Mouse (Mus musculus) neural tube, embryonic 15.5 days (tissue): ENCODE results near the gene Smpdl3a. TPM values are rescaled to one million over a fixed set of nuclear protein-coding genes. Genes with fewer than 3 reads are reported as not detected.

ENCODE experiments used
- ATAC-seq: fragments of 200-750 bp; cut with Nextera tagmentation; 2 replicates; pipeline ENCODE4 v1.8.0; 2017; ENCODE audit warnings: mild to moderate bottlenecking, moderate TSS enrichment, moderate library complexity; ENCODE audit not compliant: low FRiP score
- H3K27ac ChIP-seq: fragments of 300-500 bp; sonication (generic); replicated peaks from 2 replicates; pipeline ENCODE4 v1.5.1; 2015; ENCODE audit warnings: mild to moderate bottlenecking, inconsistent platforms
- H3K27me3 ChIP-seq: fragments of 300-500 bp; sonication (generic); replicated peaks from 2 replicates; pipeline ENCODE4 v1.6.1; 2015; ENCODE audit warnings: inconsistent platforms
- H3K36me3 ChIP-seq: fragments of 300-500 bp; sonication (generic); 2 replicates; pipeline ENCODE4 v1.6.1; 2015; ENCODE audit warnings: inconsistent platforms
- H3K4me1 ChIP-seq: fragments of 300-500 bp; sonication (generic); 2 replicates; pipeline ENCODE4 v1.6.1; 2015; ENCODE audit warnings: inconsistent platforms
- H3K4me2 ChIP-seq: fragments of 300-500 bp; sonication (generic); 2 replicates; pipeline ENCODE4 v1.6.1; 2015; ENCODE audit warnings: inconsistent platforms, mild to moderate bottlenecking, moderate library complexity
- H3K4me3 ChIP-seq: fragments of 300-500 bp; sonication (generic); replicated peaks from 2 replicates; pipeline ENCODE4 v1.5.1; 2015; ENCODE audit warnings: mild to moderate bottlenecking, inconsistent platforms
- H3K9ac ChIP-seq: fragments of 300-500 bp; sonication (generic); replicated peaks from 2 replicates; pipeline ENCODE4 v1.6.1; 2015; ENCODE audit warnings: mild to moderate bottlenecking, inconsistent platforms
- H3K9me3 ChIP-seq: fragments of 300-500 bp; sonication (generic); replicated peaks from 2 replicates; pipeline ENCODE4 v1.6.1; 2016; ENCODE audit warnings: inconsistent platforms
- WGBS: fragments of 180-500 bp; shearing (Covaris S2); methylation state at CpG from one replicate; pipeline ENCODE4 v1.1.7; 2015; ENCODE audit warnings: mixed read lengths; 5-methylcytosine and 5-hydroxymethylcytosine counted together
- polyA plus RNA-seq: library from polyadenylated mRNA; unstranded; fragments of >200 nt; fragmentation: Nextera tagmentation; extraction: Ambion mirVana; gene quantifications from 2 replicates; pipeline ENCODE4 v1.2.1, GENCODE M21; 2015

The Smpdl3a gene
- polyA plus RNA-seq, 1 experiment from 2014 or later, result 37.3 TPM

DNA sequence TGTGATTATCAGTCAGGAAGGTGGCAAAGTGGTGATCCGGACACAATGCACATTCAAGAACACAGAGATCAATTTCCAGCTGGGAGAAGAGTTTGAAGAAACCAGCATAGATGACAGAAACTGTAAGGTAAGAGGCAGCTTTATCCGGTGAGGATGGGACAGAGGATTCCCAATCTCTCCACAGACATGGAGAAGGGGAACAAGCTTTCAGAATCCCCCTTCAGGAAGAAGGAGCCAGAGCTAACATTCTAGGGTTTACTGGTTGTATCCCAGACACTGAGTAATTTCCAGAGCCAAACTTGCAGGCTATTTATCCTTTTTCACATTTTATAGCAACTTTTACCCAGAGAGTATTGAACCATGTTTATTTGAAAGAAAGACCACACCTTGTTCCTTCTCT lies 8.6 kb upstream of the Smpdl3a start:
- Histone ChIP-seq H3K27me3 (no peaks in the 10 kb centered on the region), H3K9me3 (no peaks in the 10 kb centered on the region), H3K4me3 (peak overlapping the region; percentile 37), H3K4me2 (peak overlapping the region; percentile 53), H3K9ac (peak overlapping the region; percentile 45), H3K27ac (peak overlapping the region; percentile 84), H3K36me3 (no peaks in the 10 kb centered on the region), H3K4me1 (peaks cover 22% of the 10 kb centered on the region; the same call in 1 of the 2 replicates)
- no peak for ATAC-seq
- 21% methylated on average over 2 of the region's 2 CpGs for WGBS

DNA sequence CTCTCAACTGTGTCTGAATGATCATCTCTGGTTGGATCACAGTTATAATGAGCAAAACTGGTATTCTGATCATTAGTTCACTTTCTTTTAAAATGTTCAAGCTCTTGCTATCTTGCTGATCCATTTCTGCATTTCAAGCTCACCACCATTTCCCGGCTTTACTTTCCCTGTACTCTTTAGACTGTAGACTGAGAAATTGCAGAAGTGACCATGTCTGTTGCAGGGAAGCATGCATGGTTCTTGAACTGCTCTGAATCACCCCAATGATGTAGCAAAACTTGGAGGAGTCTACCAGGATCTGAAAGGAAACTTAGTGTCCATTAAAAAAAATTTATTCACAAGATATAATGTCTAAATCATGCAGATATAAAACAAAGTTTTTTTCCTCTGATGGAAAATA lies 1.2 kb upstream of the Smpdl3a start:
- Histone ChIP-seq H3K27me3 (no peaks in the 10 kb centered on the region), H3K27ac (no peak overlapping the region), H3K4me2 (no peak overlapping the region), H3K4me3 (no peak overlapping the region), H3K36me3 (no peaks in the 10 kb centered on the region), H3K9me3 (no peaks in the 10 kb centered on the region), H3K4me1 (peaks cover 18% of the 10 kb centered on the region), H3K9ac (no peak overlapping the region)
- 94% methylated on average over 1 of the region's 1 CpGs for WGBS
- no peak for ATAC-seq

DNA sequence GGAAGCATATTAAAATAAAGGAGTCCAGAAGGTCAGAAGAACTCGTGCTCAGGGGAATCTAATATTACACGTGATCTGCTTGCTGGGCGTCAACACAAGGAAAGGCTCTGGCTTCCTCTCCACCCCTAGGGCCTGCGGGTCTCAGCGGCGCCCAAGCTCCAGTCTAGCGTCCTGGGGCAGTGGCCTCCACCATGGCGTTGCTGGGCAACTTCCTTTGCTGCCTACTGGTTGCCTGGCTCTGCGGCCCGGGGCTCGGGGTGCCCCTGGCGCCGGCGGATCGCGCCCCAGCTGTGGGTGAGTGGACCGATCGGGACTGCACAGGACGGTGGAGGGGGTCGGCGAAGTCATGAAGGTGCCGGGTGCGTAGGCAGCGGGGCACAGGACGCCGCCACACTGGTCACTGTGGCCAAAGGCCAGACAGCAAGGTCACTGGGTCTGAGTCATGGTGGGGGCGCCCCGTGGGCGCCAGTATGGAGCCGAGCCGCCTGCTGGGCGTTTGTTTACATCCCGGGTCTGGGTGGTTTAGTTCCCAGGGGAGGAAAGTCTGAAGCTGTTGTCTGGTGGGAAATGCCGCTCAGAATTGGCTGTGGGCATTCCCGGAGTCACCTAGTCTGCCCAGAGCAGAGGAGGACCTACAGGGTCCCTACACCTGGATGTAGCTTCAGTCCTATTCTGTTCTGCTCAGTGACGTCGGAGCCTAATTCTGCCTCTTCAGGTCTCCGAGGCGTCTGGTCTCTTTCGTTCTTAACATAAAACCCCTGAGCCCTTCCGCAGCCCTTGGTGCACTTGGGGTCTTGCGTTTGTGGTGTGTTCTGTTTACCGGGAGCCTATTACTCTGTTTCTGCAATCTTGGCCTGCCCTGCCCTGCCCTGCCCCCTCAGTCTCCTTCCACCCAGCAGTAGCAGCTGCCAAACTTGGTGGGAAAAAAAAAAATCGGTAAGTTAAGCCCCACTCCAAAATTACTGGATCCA lies 641 bp downstream of the Smpdl3a start:
- Histone ChIP-seq H3K27me3 (no peaks in the 10 kb centered on the region), H3K9ac (peak overlapping the region; percentile 71), H3K36me3 (no peaks in the 10 kb centered on the region), H3K4me1 (peaks cover 18% of the 10 kb centered on the region), H3K27ac (peak overlapping the region; percentile 74), H3K9me3 (no peaks in the 10 kb centered on the region), H3K4me3 (peak overlapping the region; percentile 63), H3K4me2 (peak overlapping the region; percentile 94)
- peak; percentile 80 for ATAC-seq
- WGBS, result under 1% methylated on average over 44 of the region's 44 CpGs

DNA sequence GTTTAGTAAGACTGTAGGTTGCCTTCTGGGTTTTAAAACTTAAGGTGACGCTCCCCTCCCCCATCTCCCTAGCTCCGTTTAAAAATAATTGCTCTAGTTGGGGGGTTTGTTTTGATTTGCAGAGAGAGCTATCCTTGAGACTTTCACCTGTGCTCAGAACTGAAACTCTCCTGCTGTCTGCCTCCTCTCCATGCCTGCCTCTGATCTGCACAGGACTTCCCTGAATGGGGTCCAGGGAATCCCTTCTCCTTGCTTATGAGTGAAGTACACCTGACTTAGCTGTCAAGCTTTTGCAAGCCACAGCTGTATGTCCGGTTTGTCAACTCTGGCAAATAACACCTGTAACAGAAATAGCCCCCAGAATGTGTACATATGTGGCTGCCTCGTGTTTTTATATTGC lies 1.4 kb downstream of the Smpdl3a start:
- peak overlapping the region; percentile 71; the same call in 1 of the 2 replicates for H3K9ac ChIP-seq
- no peaks in the 10 kb centered on the region for H3K9me3 ChIP-seq
- no peak for ATAC-seq
- H3K4me1 ChIP-seq, result peaks cover 18% of the 10 kb centered on the region
- H3K4me2 ChIP-seq, result peak overlapping the region; percentile 94
- H3K4me3 ChIP-seq, result peak overlapping the region; percentile 63
- no peaks in the 10 kb centered on the region for H3K27me3 ChIP-seq
- H3K36me3 ChIP-seq, result no peaks in the 10 kb centered on the region
- 47% methylated on average over 4 of the region's 4 CpGs for WGBS
- peak overlapping the region; percentile 74 for H3K27ac ChIP-seq

DNA sequence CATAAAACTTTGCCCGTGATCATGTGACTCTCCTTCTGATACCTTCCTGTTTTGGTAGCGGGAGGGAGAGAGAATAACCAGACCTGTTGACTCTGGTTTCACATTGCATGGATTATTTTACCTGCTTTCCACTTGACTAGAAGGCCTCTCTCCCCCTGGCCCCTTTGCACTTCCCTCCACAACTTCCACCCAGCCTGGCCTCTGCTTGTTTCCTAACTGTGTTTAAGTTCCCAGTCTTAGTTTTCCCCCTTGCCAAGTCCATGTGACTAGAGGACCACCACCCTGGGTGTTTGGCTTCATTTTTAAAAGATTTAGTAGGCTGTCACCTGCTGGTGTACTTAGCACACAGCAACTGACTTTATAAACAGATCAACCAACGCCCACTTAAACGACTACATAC lies 1.9 kb downstream of the Smpdl3a start:
- no peak for ATAC-seq
- WGBS, result 48% methylated on average over 4 of the region's 4 CpGs
- peak overlapping the region; percentile 94 for H3K4me2 ChIP-seq

DNA sequence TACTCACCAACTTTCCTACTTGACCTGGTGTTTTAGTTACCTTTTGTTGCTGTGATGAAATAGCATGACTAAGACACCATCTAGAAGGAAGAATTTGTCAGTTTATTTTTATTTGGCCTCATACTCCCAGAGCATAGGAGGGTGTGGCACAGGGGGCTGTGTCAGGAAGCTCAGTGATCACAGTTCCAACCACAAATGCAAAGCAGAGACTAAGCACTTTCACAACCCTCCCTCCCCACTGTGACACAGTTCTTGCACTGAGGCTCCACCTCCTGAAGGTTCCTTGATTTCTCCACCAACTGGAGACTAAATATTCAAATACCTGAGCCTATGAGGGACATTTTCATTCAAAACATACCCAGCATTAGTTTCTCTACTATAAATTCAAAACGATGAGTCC lies 5.4 kb downstream of the Smpdl3a start:
- no peak overlapping the region for H3K27ac ChIP-seq
- H3K4me1 ChIP-seq, result peaks cover 13% of the 10 kb centered on the region
- H3K4me2 ChIP-seq, result no peak overlapping the region
- no peaks in the 10 kb centered on the region for H3K36me3 ChIP-seq
- ATAC-seq, result no peak
- H3K9ac ChIP-seq, result no peak overlapping the region
- H3K4me3 ChIP-seq, result no peak overlapping the region
- H3K27me3 ChIP-seq, result no peaks in the 10 kb centered on the region
- no peaks in the 10 kb centered on the region for H3K9me3 ChIP-seq
- 92% methylated on average over 1 of the region's 1 CpGs for WGBS

More for the DNA sequence above, 1.9 kb downstream of the Smpdl3a start:
- peaks cover 18% of the 10 kb centered on the region for H3K4me1 ChIP-seq
- no peak overlapping the region for H3K27ac ChIP-seq
- no peaks in the 10 kb centered on the region for H3K36me3 ChIP-seq
- no peaks in the 10 kb centered on the region for H3K27me3 ChIP-seq
- no peaks in the 10 kb centered on the region for H3K9me3 ChIP-seq
- no peak overlapping the region for H3K4me3 ChIP-seq
- H3K9ac ChIP-seq, result no peak overlapping the region

DNA sequence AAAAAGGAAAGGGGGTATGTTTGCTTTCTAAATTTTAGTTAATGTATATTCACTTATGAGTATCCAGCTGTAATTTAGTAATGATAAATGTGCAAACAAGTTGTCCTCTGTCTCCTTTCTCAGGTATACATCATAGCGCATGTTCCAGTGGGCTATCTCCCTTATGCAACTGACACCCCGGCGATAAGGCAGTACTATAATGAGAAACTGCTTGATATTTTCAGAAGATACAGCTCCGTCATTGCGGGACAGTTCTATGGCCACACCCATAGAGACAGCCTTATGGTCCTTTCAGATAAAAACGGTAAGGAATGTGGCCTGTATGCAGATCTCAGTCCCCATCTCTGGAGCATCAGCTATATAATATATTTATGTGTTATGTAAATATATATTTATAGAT lies 13.6 kb downstream of the Smpdl3a start:
- H3K9ac ChIP-seq, result no peak overlapping the region
- H3K9me3 ChIP-seq, result no peaks in the 10 kb centered on the region
- H3K4me1 ChIP-seq, result no peaks in the 10 kb centered on the region
- no peak overlapping the region for H3K4me3 ChIP-seq
- no peak overlapping the region for H3K4me2 ChIP-seq
- 94% methylated on average over 6 of the region's 6 CpGs for WGBS
- H3K36me3 ChIP-seq, result no peaks in the 10 kb centered on the region; the same call in 1 of the 2 replicates
- no peak overlapping the region for H3K27ac ChIP-seq
- no peaks in the 10 kb centered on the region for H3K27me3 ChIP-seq
- no peak for ATAC-seq

DNA sequence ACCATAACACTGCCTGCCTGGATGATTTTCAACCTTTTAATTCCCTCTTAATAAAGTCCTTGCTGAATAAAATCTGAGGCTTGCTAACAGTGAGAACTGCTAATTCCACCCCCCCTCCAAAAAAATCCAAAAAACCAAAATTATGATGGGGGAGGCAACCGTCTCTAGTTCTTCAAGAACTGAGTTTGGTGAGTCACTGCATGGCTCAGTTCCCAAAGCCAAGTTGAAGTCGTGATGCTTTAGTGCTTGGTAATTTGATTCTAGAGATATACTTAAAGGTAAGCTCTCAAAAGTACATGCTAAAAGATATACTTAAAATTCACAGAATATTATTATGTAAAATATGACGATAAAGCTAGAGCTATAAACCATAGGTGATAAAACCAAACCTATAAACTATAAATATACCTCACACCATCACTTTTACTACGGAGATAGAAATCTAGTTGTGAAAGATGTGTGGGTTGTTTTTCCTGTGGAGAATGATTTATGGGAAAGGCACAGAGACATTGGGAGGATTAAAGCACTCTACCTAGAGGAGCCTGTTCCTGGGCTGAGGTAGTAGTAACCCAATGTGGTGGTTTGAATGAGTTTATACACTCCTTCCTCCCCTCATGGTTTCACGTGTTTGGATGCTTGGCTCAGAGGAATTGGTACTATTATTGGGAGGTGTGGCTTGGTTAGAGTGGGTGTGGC lies 18.2 kb downstream of the Smpdl3a start:
- Histone ChIP-seq H3K9ac (no peak overlapping the region), H3K9me3 (no peaks in the 10 kb centered on the region), H3K36me3 (no peaks in the 10 kb centered on the region; the same call in 1 of the 2 replicates), H3K4me1 (no peaks in the 10 kb centered on the region), H3K27ac (no peak overlapping the region), H3K27me3 (no peaks in the 10 kb centered on the region), H3K4me2 (no peak overlapping the region), H3K4me3 (no peak overlapping the region)
- whole genome bisulfite sequencing, result 88% methylated on average over 5 of the region's 5 CpGs
- no peak for ATAC-seq

DNA sequence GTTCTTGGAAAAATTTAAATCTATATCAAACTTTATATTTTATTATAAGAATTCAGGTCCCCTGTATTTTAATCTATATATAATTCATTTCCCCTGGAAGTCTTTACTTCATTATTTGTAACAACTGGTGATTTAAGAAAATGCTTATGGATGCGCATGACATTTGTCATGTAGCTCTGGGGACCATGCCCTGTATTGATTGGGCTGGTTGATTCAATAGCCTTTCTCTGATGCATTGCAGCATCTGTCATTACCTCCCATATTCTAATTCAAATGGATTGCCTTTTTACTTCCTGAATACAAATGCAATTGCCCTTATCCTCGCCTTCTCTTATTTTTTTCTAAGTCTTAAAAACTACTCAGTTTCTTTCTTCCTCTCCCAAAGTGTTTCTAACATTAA lies 20.2 kb downstream of the Smpdl3a start:
- Histone ChIP-seq H3K9ac (no peak overlapping the region), H3K4me3 (no peak overlapping the region), H3K27ac (no peak overlapping the region), H3K27me3 (no peaks in the 10 kb centered on the region), H3K4me2 (no peak overlapping the region), H3K36me3 (no peaks in the 10 kb centered on the region), H3K9me3 (no peaks in the 10 kb centered on the region), H3K4me1 (no peaks in the 10 kb centered on the region)
- 64% methylated on average over 2 of the region's 2 CpGs for WGBS
- ATAC-seq, result no peak

DNA sequence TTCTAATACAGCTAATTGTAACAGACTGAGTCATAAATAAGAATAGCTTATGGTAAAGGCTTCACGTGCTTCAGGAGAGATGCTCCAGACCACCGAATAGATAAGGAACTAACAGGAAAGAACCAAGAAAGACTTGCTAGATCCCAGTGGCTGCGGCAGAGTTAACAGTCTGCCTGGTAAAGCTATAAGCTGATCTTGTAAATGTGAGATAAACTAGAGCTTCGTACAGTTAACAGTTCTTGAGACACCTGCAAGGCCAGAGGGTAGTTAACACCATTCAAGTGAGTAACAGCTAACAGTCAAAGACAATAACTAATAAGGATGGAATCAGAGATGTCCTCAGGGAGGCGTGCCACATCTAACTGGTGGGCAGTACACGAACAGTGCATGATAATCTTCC lies 21.7 kb downstream of the Smpdl3a start:
- no peak overlapping the region for H3K4me2 ChIP-seq
- WGBS, result 77% methylated on average over 6 of the region's 6 CpGs
- no peaks in the 10 kb centered on the region for H3K36me3 ChIP-seq

DNA sequence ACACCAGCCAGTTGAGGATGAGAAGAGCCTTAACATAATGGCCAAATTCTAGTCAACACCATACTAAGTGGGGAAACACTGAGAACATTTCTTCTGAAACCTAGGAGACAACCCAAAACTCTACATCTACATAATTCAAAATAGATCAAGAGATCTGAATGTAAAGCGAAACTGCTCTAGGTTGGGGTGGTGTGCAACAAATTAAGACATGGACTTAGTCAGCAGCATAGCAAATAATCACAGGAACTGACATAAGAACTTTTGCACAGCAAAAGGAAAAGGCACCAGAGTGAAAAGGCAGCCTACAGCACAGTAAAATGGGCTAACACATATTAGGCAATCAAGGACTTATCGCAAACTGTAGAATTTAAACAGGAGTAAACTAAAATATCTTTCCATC lies 25.1 kb downstream of the Smpdl3a start:
- Histone ChIP-seq H3K36me3 (no peaks in the 10 kb centered on the region), H3K4me3 (no peak overlapping the region), H3K4me1 (peaks cover 3% of the 10 kb centered on the region; the same call in 1 of the 2 replicates), H3K9me3 (no peaks in the 10 kb centered on the region), H3K4me2 (no peak overlapping the region), H3K9ac (no peak overlapping the region), H3K27me3 (no peaks in the 10 kb centered on the region), H3K27ac (no peak overlapping the region)
- ATAC-seq, result no peak
- 95% methylated on average over 2 of the region's 2 CpGs for WGBS

More for the DNA sequence above, 21.7 kb downstream of the Smpdl3a start:
- Histone ChIP-seq H3K9me3 (no peaks in the 10 kb centered on the region), H3K4me3 (no peak overlapping the region), H3K4me1 (no peaks in the 10 kb centered on the region), H3K27me3 (no peaks in the 10 kb centered on the region), H3K27ac (no peak overlapping the region), H3K9ac (no peak overlapping the region)
- ATAC-seq, result no peak

DNA sequence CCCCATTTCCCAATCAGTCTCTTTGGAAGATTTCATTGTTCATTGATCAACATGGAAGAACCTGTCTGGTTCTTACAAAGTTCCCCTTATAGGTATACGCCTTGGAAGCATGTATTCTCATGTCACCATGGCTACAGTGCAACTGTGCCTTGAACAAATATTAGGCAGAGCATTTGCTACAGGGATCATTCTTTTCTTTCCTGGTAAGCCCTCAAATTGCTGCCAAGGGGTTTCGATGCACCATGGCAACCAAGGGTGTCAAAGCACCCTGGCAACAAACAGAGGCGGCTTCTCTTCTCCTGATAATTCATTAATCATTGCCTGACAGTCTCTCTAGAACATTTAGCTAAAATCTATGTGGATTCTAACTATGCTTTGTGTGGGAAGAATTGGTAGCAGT lies 28.3 kb downstream of the Smpdl3a start:
- Histone ChIP-seq H3K36me3 (no peaks in the 10 kb centered on the region), H3K27ac (no peak overlapping the region), H3K9ac (no peak overlapping the region), H3K4me2 (no peak overlapping the region), H3K4me1 (peaks cover 3% of the 10 kb centered on the region; the same call in 1 of the 2 replicates), H3K27me3 (no peaks in the 10 kb centered on the region), H3K9me3 (no peaks in the 10 kb centered on the region), H3K4me3 (no peak overlapping the region)
- ATAC-seq, result peak; percentile 70
- 9% methylated on average over 3 of the region's 3 CpGs for WGBS
